15 mouse cellular contexts compared by ENCODE assay signal in genomic region chr16:11750605-11751004, GRCm38 (mm10).
"Had no signal": no experiment of that assay in that cellular context is flagged by ENCODE, and none has a peak within 500 bp of the region (broad histone marks: within the 10 kb centered on the region; RNA-seq: fewer than 3 reads in every experiment).

No protein-coding gene starts in this region.

- H3K27me3 ChIP-seq: lung, embryonic 15.5 days; midbrain, embryonic 12.5 days; neural tube, embryonic 12.5 days had no signal

- DNase-seq: lung, adult 2 months; lung, postnatal 14 days; lung, postnatal 36 days; midbrain, embryonic 14.5 days; right cerebral cortex, postnatal 14 days; thymus, adult 18-20 months; thymus, postnatal 14 days; thymus, postnatal 36 days had no signal

- H3K9me3 ChIP-seq: lung, embryonic 15.5 days; midbrain, embryonic 10.5 days; midbrain, embryonic 12.5 days; neural tube, embryonic 12.5 days had no signal

- H3K36me3 ChIP-seq: lung, embryonic 15.5 days; midbrain, embryonic 10.5 days had no signal

- ATAC-seq: lung, postnatal 0 days; midbrain, embryonic 16.5 days had no signal

- H3K9ac ChIP-seq: lung, embryonic 15.5 days; midbrain, embryonic 12.5 days; neural tube, embryonic 12.5 days had no signal

- H3K4me3 ChIP-seq: lung, embryonic 15.5 days; midbrain, embryonic 10.5 days; midbrain, embryonic 12.5 days; neural tube, embryonic 12.5 days had no signal

- H3K4me1 ChIP-seq: lung, embryonic 15.5 days; midbrain, embryonic 12.5 days; neural tube, embryonic 12.5 days had no signal

- H3K27ac ChIP-seq: lung, embryonic 15.5 days; macrophage; midbrain, embryonic 10.5 days; midbrain, embryonic 12.5 days; neural tube, embryonic 12.5 days had no signal

- H3K4me2 ChIP-seq: lung, embryonic 15.5 days; midbrain, embryonic 12.5 days; neural tube, embryonic 12.5 days had no signal
